Mouse (Mus musculus): ENCODE data around the gene Wdsub1.

Gene Wdsub1

GRCm38 (mm10) chr2:59805595-59805994 is 76.8 kb downstream of the Wdsub1 start:
- no peak for DNase-seq (ENCODE audit: low spot score)

- no peak for DNase-seq (ENCODE audit: low spot score)
Measured at GRCm38 (mm10) chr2:59802722-59803387, 79.5 kb downstream of the Wdsub1 start.
